Mouse (Mus musculus): ENCODE data around the gene Trpm1.

DNA sequence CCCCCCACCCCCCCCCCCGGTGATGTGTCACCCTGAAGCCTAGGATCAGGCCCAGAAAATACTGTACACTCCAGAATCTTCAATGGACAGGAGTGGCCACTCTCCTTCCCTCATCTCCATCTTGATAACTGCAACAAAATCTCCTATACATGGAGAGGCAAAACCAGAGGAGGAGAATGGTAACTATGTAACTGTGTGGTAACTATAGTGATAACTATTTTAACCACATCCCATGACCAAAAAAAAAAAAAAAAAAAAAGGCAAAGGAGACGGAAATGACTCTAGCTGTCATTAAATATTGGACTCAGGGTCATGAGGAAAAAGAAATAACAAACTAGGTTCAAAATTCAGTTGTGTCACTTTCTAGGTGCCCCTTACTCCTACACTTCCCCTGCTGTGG is 74.7 kb downstream of the Trpm1 start:
- TF ChIP-seq CTCF (IDR thresholded peaks at IDR 0.05; ENCODE audit: insufficient read depth, low read length): no peak
- TF ChIP-seq POLR2A (IDR thresholded peaks at IDR 0.05; ENCODE audit: borderline replicate concordance, extremely low read depth, low read depth, low read length): no peak

All from lung, adult 2 months (tissue).